Mouse (Mus musculus) C2C12 (cell line): ENCODE measurements around the gene Gpr179.

Source experiments
- CEBPB ChIP-seq: IDR thresholded peaks from one replicate; pipeline ENCODE4 v1.6.1; 2011; ENCODE audit warnings: low read depth, mild to moderate bottlenecking, control low read depth, moderate library complexity
- CTCF ChIP-seq: IDR thresholded peaks from one replicate; pipeline ENCODE4 v1.5.1; 2011; ENCODE audit not compliant: control insufficient read depth, insufficient read depth, insufficient read length
- FOSL1 ChIP-seq: IDR thresholded peaks from one replicate; pipeline ENCODE4 v1.8.0; 2011; ENCODE audit warnings: mild to moderate bottlenecking, low read length; ENCODE audit not compliant: poor library complexity, insufficient read depth, severe bottlenecking
- MAX ChIP-seq: IDR thresholded peaks from one replicate; pipeline ENCODE4 v1.6.1; 2011; ENCODE audit warnings: mild to moderate bottlenecking, control low read depth
- MYOD1 ChIP-seq: IDR thresholded peaks from one replicate; pipeline ENCODE4 v1.6.1; 2011; ENCODE audit warnings: low read depth; ENCODE audit not compliant: control insufficient read depth, insufficient read length
- MYOG ChIP-seq: IDR thresholded peaks from one replicate; pipeline ENCODE4 v1.6.1; 2011; ENCODE audit not compliant: control insufficient read depth, insufficient read length; ENCODE audit errors: extremely low read depth
- USF1 ChIP-seq: IDR thresholded peaks from one replicate; pipeline ENCODE4 v1.6.1; 2011; ENCODE audit warnings: low read depth, mild to moderate bottlenecking, control low read depth, moderate library complexity

GRCm38 (mm10) chr11:97314110-97314509 lies 37.8 kb downstream of the Gpr179 start:
- TF ChIP-seq CTCF (no peak), USF1 (no peak), MAX (no peak), MYOG (no peak), FOSL1 (no peak), MYOD1 (no peak), CEBPB (no peak)
